Mouse (Mus musculus) CH12F3 (cell line): ENCODE measurements around the gene Mtss1l.

ENCODE experiments used
- in situ Hi-C: fragments of 300-500 bp; cut with MboI; formaldehyde crosslinking; loops from 2 replicates; pipeline ENCODE4 v1.14.3; 2020; ENCODE audit warnings: low sequenced_read_pairs

Mtss1l gene

DNA sequence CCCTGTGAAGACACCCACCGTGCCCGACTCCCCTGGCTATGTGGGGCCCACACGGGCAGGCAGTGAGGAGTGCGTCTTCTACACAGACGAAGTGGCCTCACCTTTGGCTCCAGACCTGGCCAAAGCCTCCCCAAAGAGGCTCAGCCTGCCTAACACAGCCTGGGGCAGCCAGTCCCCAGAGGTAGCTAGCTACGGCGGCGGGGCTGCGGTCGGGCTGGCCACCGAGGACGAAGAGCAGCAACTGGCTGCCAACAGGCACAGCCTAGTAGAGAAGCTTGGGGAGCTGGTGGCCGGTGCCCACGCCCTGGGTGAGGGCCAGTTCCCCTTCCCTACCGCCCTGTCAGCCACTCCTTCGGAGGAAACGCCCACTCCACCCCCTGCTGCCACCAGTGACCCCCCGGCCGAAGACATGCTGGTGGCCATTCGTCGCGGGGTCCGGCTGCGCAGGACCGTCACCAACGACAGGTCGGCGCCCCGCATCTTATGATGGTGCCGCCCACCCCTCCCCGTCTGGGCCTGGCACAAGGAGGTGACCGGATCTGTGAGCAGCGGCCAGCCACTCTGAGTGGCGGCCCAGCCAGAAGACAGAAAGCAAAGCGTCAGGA is 17.4 kb downstream of the Mtss1l start:
- in situ Hi-C loops = no loop called here

- in situ Hi-C loops = loop anchor here (5.0 kb wide), 1 partner anchor 98 kb away; no protein-coding TSS in a partner anchor
Measured at GRCm38 (mm10) chr8:110740629-110741175, 19.4 kb downstream of the Mtss1l start.

GRCm38 (mm10) chr8:110741816-110742451 is 20.7 kb downstream of the Mtss1l start:
- in situ Hi-C loops = loop anchor here (5.0 kb wide), 1 partner anchor 100 kb away; no protein-coding TSS in a partner anchor

GRCm38 (mm10) chr8:110742452-110742818 is 21.2 kb downstream of the Mtss1l start:
- in situ Hi-C loops = loop anchor here (5.0 kb wide), 1 partner anchor 100 kb away; no protein-coding TSS in a partner anchor

DNA sequence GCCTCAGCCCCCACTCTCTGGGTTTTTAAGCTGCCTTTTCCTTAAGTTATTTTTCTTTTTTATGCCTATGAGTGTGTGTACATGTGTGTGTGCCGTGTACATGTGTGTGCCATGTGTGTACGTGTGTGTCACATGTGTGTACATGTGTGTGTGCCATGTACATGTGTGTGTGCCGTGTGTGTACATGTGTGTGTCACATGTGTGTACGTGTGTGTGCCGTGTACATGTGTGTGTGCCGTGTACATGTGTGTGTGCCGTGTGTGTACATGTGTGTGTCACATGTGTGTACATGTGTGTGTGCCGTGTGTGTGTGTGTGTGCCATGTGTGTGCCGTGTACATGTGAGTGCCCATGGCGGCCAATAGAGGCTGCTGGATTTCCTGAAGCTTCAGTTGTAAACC is 23.9 kb downstream of the Mtss1l start:
- in situ Hi-C loops = no loop called here

DNA sequence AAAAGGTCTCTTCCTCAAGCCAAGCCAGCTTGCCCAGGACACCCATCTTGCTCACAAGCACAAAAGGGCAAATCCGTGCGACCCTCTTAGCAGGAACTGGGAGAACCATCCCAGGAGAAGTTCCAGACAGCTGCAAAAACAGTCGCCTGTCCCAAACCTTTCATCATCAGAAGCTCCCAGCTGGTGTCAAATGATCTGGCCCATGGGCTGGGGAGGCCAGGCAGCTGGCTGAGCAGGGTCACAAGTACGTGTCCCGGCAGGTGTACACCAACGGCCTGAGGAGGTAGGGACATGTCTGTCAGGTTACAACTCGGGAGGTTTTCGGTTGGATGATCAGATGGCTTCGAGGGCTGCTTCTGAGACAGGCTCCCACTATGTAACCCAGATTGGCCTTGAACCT is 25.4 kb downstream of the Mtss1l start:
- in situ Hi-C loops = no loop called here

DNA sequence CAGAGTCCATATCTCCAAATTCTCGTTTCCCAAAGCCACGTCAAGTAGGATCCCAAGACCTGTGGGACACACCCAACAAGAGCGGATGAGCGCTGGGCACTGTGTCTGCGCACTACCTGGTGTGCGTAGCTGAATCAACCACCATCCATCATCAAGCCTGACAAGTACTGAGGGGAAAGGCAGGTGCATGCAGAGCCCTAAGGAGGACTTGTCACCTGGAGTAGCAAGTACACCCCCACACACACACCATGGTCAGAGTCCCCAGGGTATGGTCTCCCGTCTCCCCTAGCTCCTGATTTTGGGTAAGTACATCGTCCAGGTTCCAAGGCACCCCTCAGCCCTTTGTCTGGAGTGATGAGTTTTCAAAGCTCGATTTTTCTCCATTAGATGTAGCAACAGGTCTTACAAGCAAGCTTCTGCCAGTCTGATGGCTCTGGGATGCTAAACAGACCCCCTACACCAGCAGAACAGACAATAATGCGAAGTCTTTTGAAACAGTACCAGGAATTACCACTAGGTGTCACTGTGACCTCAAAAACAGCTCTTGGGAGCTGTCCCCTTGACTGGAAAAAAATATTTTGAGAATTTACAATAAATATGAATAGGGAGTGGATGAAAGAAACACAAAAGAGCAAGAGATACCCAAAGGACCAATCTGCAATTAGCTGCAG is 28.4 kb downstream of the Mtss1l start:
- in situ Hi-C loops = no loop called here

- in situ Hi-C loops = no loop called here
Measured at GRCm38 (mm10) chr8:110750269-110750668, 29.0 kb downstream of the Mtss1l start.

GRCm38 (mm10) chr8:110751490-110751889 is 30.2 kb downstream of the Mtss1l start:
- in situ Hi-C loops = no loop called here

GRCm38 (mm10) chr8:110754713-110755112 is 33.4 kb downstream of the Mtss1l start:
- in situ Hi-C loops = no loop called here

DNA sequence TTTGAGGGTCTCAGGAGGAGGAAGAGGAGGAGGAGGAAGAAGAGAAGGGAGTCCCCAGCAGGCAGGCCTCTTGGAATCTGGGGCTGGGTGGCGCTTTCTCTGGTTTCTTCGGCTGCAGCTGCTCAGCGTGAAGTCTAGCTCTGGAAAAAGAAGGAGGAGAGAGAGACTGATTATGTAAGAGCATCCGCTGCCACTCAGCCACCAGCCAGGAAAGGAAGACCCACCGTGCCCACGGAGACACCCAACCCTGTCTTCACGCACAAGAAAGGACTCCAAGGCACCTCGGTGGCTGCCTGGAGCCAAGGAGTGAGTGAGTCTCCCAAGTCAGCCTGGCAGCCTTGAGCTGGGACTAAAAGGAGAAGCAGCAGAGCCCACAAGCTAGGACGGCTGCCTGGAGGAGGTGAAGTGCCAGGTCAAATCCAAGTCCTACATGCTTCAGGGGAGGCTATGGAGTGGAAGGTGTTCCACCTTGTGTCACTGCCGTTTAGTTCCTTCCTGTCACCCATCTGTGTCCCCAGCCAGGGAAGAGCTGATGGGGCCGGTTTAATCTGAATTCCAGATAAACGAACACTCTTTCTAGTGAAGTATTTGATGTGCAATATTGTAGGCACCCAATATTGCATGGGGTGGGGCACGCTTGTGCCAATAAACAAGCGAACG is 34.4 kb downstream of the Mtss1l start:
- in situ Hi-C loops = no loop called here

- in situ Hi-C loops = no loop called here
Measured at GRCm38 (mm10) chr8:110756196-110756595, 34.9 kb downstream of the Mtss1l start.

GRCm38 (mm10) chr8:110760280-110760940 is 39.1 kb downstream of the Mtss1l start:
- in situ Hi-C loops = no loop called here

DNA sequence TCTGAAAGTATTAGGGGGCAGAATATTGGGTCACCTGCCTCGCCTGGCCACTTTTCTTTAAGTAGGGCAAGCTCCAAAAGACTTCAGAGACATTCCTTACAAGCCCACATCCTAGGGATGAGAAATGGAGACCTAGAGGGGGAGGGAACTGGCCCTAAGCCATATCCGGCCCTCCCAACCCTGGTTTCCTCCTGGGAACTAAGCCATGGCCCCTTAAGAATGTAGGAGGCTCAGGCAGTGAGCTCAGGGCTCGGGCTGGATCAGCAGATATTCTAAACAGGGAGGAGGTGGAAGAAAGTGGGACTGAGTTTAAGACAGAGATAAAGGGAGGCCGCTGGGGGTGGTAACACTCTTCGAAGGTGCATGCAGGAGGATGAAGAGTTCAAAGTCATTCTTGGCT is 39.9 kb downstream of the Mtss1l start:
- in situ Hi-C loops = no loop called here

DNA sequence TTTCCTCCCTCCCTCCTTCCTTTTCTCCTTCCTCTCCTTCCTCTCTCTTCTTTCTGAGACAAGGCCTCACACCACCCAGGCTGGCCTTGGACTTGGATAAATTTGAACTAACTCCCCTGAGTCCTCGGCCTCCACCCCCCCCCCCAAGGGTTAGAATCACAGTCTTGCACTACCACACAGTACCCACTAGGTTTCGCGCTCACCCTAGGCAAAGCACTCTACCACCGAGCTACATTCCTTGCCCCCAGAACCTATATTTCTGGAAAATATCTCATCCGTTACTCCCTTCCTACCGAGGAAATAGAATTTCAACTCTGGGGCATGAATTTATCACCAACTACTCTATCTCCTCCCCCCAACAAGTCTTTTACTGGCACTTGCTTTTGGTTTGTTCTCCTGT is 40.7 kb downstream of the Mtss1l start:
- in situ Hi-C loops = no loop called here

GRCm38 (mm10) chr8:110764671-110765070 is 43.4 kb downstream of the Mtss1l start:
- in situ Hi-C loops = no loop called here

DNA sequence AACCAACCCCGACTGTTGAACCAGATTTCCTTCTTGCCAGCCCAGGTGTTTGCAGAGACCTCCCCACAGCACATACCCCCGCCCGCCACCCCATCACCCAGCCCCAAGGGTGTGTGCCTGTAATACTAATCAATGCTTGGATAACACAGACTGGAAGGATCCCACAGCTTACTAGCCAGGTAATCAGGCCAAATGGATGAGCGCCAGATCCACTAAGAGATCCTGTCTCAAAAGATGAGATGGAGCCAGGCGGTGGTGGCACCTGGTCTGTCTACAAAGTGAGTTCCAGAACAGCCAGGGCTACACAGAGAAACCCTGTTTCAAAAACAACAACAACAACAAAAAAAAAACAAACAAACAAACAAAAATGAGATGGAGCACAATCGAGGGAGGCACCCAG is 46.0 kb downstream of the Mtss1l start:
- in situ Hi-C loops = no loop called here

- in situ Hi-C loops = no loop called here
Measured at GRCm38 (mm10) chr8:110772452-110772851, 51.2 kb downstream of the Mtss1l start.

- in situ Hi-C loops = no loop called here
Measured at GRCm38 (mm10) chr8:110774047-110774446, 52.8 kb downstream of the Mtss1l start.

- in situ Hi-C loops = no loop called here
Measured at GRCm38 (mm10) chr8:110774725-110775124, 53.4 kb downstream of the Mtss1l start.

DNA sequence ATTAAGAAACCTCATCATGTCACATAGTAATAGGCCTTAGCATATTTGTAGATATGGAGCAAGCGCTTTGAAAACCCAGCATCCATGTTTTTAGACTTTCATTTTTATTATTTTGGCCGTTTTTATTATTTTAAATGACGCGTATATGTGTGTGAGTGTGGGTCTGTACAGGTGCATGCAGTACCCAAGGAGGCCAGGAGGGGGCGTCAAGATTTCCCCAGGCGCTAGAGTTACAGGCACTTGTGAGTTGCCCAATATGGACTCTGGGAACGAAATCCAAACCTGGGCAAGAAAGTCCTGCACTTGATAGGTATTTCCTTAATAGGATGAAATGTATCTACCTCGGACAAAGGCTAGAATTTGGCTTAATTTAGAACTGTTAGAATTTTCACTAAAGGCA is 54.0 kb downstream of the Mtss1l start:
- in situ Hi-C loops = no loop called here
